Mouse (Mus musculus): ENCODE results near the gene Scrt2.

DNA sequence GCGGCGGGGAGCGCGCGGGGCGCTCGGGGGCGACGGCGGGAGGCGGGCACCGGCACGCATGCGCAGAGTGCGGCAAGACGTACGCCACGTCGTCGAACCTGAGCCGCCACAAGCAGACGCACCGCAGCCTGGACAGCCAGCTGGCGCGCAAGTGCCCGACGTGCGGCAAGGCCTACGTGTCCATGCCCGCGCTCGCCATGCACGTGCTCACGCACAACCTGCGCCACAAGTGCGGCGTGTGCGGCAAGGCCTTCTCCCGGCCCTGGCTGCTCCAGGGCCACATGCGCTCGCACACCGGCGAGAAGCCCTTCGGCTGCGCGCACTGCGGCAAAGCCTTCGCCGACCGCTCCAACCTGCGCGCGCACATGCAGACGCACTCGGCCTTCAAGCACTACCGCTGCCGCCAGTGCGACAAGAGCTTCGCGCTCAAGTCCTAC, 12.0 kb downstream of the Scrt2 start:
- TF ChIP-seq CTCF (IDR thresholded peaks at IDR 0.05): no peak
- TF ChIP-seq EP300 (IDR thresholded peaks at IDR 0.05): no peak
